Mouse (Mus musculus) ZHBTc4 (cell line): Measurements from ENCODE around the gene Gpn2.

Experiments
- DNase-seq: peaks from one replicate; pipeline ENCODE4 v3.0.0-alpha.2; 2011; ENCODE audit warnings: low read depth, low spot score

The Gpn2 gene

GRCm38 (mm10) chr4:133584059-133584951 lies at the start of gene Gpn2:
Gene Gpn2 (plus strand): TSS chr4:133584362.
- peak; percentile 94 for DNase-seq

- DNase-seq: peak; percentile 40
Measured at GRCm38 (mm10) chr4:133536081-133536480, 48.1 kb upstream of the Gpn2 start.

GRCm38 (mm10) chr4:133536652-133537051 lies 47.5 kb upstream of the Gpn2 start:
- no peak for DNase-seq

GRCm38 (mm10) chr4:133545272-133546231 lies 38.6 kb upstream of the Gpn2 start, which contains the start of gene Nudc:
Gene Nudc (minus strand): TSS chr4:133545996.
- DNase-seq: peak; percentile 99

- DNase-seq: no peak
Measured at GRCm38 (mm10) chr4:133552029-133552428, 32.1 kb upstream of the Gpn2 start.

DNA sequence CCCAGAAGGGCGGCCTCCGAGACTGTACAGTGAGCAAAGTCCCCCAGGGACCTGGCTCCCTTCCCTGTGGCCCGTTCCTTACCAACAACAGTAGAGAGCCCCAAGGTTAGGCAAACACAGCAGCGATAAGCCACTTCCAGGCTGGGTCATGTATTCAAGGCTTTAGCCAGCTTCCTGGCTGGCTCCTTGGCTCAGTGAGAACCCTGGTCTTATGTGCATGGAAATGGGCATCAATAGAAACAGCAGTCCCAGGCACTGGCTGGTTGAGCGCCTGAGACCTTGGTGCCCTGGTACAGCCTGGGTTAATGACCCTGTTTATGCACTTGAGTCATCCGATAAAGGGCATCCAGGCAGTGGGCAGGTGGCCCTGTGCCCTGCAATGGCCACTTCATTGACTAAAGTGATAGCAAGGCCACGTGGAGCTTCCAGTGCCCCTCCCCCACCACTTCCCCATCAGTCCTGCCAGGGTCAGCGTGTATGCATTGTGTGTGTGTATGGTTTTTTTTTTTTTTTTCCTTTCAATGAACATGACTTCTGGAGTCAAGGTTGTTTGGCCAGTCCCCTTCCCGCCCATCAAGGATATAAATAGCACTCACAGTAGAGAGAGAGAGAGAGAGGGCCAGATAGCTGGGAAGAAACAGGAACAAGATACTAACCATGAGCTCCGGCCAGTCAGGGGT lies 31.3 kb upstream of the Gpn2 start, which contains the start of gene Nr0b2:
Gene Nr0b2 (plus strand): TSS at position 609 of the 680 bp plus-strand sequence.
- DNase-seq: no peak

DNA sequence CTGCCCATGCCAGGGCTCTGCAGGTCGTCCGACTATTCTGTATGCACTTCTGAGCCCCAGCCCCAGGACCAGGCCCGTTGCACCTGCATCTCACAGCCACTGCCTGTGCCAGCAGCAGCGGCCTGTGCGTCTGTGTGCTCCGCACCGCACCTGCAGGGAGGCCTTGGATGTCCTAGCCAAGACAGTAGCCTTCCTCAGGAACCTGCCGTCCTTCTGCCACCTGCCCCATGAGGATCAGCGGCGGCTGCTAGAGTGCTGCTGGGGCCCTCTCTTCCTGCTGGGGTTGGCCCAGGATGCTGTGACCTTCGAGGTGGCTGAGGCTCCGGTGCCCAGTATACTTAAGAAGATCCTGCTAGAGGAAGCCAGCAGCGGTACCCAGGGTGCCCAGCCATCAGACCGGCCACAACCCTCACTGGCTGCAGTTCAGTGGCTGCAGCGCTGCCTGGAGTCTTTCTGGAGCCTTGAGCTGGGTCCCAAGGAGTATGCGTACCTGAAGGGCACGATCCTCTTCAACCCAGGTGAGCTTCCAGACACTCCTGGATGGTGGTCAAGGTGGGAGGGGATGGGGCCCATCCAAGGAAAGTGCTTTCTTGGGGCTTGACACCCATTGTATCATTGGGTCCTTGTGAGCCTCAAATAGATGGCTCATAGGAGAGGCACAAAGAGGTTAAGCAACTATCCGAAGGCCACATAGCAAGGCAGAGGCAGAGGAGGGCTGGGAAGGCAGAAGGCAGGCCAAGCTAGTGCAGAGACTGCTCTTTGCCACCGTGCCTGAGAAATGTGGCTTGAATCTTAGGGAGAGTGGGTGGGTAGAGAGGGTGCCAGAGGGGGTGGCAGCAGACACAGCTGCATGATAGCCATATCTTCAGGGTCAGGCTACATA lies 30.5 kb upstream of the Gpn2 start:
- no peak for DNase-seq

DNA sequence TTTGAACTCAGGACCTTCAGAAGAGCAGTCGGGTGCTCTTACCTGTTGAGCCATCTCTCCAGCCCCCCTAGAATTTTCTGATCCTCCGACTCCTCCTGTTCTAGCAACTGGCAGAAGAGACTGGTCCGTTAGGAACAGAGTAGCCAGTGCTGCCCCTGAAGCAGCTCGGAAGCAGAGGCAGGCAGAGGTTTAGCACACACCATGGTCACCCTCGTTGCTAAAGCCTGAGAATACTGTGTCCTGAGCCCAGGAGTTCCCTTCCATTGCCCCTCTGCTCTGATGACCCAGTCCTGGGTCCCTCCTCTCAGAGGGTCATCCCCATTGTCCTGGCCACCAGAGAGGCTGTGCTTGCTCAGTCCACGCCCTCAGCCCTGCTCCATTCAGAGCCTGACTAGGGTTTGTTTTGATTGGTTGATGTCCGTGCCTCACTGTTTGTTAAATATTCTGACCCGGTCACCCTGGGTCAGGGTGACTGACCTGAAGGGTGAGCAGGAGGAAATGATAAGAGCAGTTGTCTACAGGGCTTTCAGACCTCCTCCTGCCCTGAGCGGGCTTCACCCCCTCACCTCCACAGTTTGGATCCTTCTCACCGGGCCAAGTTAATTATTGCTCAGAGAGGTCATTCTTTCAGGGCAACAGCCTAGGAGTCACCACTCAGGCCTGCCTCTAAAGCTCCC lies 27.0 kb upstream of the Gpn2 start:
- no peak for DNase-seq

- no peak for DNase-seq
Measured at GRCm38 (mm10) chr4:133559846-133560245, 24.3 kb upstream of the Gpn2 start.

- DNase-seq: peak; percentile 79
Measured at GRCm38 (mm10) chr4:133561622-133562021, 22.5 kb upstream of the Gpn2 start.

DNA sequence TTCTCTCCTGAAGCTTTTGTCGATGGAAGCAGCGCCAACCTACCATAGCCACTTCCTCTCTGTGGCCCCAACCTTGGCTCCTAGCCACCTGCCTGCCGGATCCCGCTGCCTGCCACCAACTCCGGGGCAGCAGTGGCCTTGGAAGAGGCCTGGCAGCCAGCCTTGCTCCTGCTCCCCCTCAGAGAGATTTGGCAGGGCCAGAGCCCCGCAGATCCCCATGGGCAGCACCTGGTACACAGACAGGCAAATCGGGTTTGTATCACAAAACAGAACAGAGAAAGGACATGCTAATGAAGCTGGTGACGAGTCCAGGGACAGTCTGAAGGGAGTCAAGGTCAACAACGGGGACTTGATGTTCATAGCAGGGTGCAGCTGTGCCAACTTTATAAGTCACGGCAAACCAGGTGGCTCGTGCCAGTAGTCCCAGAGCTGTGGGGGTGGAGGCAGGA lies 21.0 kb upstream of the Gpn2 start:
- no peak for DNase-seq

DNA sequence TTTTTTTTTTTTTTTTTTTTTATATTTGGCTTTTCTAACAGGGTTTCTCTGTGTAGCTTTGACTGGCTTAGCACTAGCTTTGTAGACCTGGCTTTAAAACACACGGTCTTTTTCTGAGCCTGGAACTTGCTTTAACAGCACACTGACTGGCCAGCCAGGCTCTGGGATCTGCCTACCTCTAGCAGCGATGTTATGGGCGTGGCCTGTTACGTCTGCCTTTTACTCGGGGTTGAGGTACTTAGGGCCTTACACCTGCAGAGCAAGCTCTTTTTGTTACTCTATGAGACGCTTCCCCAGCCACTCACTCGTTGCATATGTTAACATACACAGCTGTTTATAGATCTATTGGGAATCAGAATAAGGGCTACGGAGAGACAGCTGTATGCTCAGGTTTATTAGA lies 16.9 kb upstream of the Gpn2 start:
- DNase-seq: peak; percentile 75

GRCm38 (mm10) chr4:133569291-133570065 lies 14.7 kb upstream of the Gpn2 start:
- DNase-seq: no peak

DNA sequence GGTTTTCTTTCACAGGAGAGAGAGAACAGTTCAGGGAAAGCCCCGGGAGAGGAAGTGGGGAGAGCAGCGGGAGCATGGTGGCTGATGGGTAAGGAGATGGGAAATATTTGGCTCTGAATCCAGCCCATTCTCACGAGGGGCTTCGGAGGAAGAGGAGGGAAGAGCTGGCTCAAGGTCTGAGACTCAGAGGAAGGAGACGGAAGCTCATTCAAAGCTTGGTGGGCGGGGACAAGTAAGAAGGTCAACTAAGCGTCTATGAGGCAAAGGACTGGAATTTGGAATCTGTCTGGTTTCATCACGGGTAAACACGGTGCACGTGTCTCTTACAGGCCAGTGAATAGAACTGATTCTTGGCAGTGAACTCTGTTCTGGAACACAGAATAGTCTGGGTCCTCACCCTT lies 14.1 kb upstream of the Gpn2 start:
- peak; percentile 83 for DNase-seq

DNA sequence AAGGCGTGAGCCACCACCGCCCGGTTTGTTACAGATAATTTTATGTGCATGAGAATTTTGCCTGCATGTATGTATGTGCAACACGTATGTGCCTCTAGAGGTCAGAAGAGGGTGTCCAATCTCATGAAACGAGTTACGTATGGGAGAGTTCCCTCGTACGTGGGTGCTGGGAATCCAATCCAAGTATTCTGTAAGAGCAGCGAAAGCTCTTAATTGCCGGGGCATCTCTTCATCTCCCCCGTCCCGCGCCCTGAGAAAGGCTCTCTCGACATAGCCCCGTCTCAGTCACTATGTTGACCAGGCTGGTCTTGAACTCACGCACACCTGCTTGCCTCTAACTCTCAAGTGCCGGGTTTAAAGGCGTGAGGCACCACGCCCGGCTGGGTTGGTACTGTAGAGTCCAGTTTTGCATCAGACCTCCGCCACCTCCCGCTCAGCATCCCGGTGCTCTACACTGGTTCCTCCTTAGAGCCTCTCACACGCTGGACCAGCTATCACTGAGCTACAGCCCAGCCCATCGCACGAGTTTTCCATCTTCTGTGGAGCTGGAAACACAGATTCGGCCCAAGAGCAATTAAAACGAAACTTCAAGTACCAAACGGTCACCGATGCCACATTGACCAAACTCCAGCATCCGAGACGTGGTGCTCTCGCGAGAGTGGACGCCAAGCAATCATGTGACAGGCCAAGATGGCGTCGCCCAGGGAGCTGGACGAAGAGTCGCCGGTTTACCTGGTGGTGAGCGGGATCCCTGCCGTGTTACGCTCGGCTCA lies 9.9 kb upstream of the Gpn2 start, which contains the start of gene Gpatch3:
Gene Gpatch3 (plus strand): TSS at position 676 of the 773 bp plus-strand sequence.
- peak; percentile 95 for DNase-seq

GRCm38 (mm10) chr4:133574843-133575202 lies 9.3 kb upstream of the Gpn2 start:
- peak; percentile 30 for DNase-seq

DNA sequence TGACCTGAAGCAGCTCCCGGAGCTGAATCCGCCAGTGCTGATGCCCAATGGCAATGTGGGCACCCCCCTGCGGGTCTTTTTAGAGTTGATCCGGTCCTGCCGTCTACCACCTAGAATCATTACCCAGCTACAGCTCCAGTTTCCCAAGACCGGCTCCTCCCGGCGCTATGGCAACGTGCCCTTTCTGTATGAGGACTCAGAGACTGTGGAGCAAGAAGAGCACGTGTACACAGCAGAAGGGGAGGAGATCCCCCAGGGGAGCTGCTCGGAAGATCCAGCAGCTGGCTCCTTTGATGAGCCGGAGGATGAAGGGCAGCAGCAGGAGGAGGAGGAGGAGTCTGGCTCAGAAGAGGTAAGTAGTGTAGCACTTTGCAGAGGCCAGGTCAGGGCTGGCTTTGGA lies 6.2 kb upstream of the Gpn2 start:
- DNase-seq: peak; percentile 84

GRCm38 (mm10) chr4:133583690-133584058 lies 488 bp upstream of the Gpn2 start:
- DNase-seq: no peak
